Mouse (Mus musculus) leukemia stem cell, adult 10-12 weeks (primary cell): ENCODE measurements around the gene Rgs19. TPM values are rescaled to one million over a fixed set of nuclear protein-coding genes. Genes with fewer than 3 reads are reported as not detected.

Source experiments
- polyA plus RNA-seq: library from polyadenylated mRNA; stranded (reverse); fragments of >175 nt; gene quantifications from 2 replicates; pipeline ENCODE4 v1.2.3, GENCODE M21; 2012; ENCODE audit warnings: low replicate concordance

Gene Rgs19
- 21.6 and 66.2 TPM in 2 replicates for polyA plus RNA-seq

DNA sequence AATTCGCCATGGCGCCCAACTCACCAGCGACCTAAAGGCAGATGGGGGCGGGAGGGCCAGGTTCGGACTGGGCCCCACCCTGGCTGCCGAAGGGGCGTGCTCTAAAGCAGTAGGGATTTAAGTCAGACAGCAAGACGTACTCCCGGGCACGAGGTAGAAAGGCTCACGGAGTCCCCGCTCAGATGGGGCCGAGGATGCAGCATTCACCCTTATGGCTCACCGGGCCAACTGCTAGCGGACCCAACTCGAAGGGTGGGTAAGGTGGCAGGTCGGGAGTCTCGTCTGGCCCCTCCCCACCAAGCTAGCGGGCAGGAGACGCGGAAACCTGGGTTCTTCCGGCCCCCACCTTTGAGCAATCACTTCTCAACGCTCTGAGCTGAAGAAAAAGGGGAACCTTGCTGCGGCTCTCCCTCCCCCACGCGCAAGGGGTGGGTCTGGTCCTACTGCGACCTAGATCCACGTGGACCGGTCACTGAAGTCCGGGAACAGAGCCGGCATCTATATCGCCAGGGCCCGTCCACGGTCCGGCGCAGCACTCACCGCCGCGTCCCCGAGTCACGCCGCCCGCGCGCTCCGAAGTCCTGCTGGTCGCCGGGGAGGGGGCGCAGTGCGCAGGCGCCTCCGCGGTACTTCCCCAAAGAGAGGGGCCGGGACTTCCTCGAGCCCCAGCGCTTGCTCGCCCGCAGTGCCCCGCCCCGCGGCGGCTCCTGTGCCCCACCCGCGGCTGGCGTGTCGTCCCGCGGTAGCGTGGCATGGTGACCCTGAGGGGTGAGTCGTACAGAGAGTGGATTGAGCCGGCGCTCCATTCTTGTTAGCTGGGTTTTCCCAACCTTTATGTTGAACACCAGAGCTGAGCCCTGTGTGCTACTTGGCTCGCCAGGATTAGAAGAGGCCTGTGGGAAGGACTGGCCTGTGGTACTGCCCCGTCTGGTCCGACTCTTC is at the start of gene Rgs19:
TSS of gene Rgs19 (minus strand) at position 639 of the 942 bp plus-strand sequence.

DNA sequence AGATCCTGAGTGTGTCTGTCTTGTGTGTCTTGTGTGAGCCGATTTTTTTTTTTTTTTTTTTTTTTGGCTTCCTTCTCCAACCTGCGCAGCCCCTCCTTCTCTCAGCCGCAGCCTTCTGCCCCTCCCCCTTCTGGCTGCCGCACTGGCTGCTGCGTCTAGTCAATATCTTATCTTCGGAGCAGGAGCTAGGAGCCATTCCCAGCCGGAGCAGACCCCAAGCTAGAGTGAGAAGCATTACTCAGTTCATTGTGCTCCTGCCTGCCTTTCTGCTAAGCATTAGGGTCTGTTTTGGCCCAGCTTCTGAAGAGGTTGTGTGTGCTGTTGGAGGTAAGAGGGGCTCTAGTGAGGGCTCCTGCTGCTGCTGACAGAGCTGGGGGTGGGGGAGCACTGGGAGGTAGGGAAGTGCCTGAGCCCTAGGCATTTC is 21.1 kb upstream of the Rgs19 start, which contains the start of gene Oprl1:
TSS of gene Oprl1 (plus strand) at position 114 of the 424 bp plus-strand sequence.

DNA sequence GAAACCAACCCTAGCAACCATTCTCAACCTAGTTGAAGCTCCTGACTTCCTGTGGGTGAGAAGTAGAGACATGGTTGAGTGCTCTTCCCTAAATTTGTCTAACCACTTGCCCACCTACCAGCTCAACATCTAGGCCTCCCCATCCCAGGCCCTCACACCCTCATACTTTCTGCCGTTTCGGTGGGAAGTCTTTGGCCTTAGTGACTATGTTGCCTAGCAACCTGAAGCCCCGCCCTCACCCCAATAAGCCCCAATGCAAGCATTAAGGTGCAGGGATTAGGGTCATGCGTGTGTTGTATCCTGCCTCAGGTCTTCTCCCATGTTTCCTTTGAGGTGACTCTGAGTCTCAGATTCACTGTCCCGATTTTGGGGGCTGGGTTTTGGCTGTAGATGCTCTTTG is 4.5 kb upstream of the Rgs19 start, which contains the start of gene Lkaaear1:
TSS of gene Lkaaear1 (minus strand) at position 202 of the 400 bp plus-strand sequence.

DNA sequence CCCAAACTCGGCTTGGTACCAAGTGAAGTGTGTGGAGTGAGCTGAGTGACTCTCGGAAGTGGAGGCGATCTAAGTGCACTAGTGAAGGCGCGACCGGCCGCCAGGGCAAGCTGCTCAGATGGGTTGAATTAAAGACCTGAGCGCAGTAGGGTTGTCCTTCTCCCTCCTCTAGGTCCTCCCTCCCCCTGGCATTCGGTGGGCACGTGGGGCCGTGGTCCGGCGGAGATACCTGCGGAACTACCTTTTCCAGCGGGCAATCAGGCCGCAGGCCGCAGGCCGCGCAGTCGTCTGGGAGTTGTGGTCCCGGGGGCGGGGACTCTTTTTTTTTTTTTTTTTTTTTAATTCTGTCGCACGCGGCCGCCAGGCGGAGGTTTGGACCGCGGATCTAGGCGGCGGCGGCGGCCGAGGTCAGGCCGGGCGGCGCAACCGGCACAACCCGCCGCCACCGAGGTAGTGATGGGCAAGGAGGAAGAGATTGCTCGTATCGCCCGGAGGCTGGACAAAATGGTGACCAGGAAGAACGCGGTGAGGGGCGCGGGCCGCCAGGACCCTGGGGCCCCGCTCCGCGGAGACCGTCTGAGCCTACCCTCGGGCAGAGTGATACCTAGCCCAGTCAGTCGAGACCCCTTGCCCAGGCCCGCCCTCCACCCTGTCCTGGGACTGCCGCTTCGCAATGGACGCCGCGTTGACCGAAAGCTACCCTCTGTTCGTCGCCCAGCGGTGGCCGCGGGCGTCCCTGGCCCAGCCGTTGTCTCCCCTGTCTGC is 13.6 kb downstream of the Rgs19 start, which contains the start of gene Tcea2:
TSS of gene Tcea2 (plus strand) at position 360 of the 765 bp plus-strand sequence.

DNA sequence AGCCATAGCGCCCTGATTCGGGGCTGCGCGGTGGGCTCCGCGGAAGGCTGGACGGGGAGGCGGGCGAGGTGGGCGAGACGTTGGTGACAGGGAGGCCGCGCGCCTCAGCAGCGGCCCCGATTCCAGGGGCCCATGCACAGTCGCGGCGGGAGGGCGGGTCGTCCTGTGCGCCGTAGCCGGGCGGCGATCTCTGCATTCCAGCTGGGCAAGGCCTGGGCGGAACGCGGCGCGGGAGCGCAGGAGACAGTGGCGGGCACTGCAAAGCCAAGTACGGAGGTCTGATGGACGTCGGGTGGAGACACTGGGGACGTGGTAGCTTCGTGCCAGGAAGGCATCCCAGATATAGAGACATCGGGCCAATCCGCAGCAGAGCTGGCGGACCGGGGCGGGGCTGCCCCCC is 22.5 kb downstream of the Rgs19 start, which contains the start of gene Sox18:
TSS of gene Sox18 (minus strand) at position 315 of the 400 bp plus-strand sequence.

DNA sequence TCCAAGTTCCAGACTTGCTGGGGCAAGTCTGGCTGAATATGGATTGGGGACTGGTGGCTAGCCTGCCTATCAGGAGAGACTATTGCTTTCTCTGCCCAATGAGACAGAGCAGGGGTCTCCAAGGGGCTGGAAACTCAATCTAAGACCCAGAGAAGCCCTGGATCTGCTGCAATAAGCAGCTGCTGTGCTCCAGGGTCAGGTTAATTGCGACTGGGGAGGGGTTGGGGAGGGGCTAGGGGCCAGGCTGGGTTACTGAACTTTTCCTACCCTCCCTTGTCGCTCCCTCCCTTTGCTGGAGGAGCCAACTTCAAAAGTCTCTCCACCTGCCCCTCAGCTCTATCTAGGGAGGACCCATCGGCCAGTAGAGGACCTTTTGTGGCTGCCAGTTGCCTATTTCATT is 37.0 kb downstream of the Rgs19 start, which contains the start of gene Gm29797:
TSS of gene Gm29797 (plus strand) at position 301 of the 400 bp plus-strand sequence.

Other genes starting within 250 kb of the Rgs19 start
- gene Zbtb46, start 234.6 kb downstream of the Rgs19 start, polyA plus RNA-seq: 5.7 and 8.6 TPM in 2 replicates
- gene Abhd16b, start 200.8 kb downstream of the Rgs19 start, polyA plus RNA-seq: 0.13 TPM in 1 of 2 replicates, not detected in the other
- 4.8 and 42.6 TPM in 2 replicates for gene Tpd52l2, start 196.8 kb downstream of the Rgs19 start, polyA plus RNA-seq
- 35.7 and 46.0 TPM in 2 replicates for gene Dnajc5, start 173.5 kb downstream of the Rgs19 start, polyA plus RNA-seq
- gene Uckl1, start 109.1 kb downstream of the Rgs19 start, polyA plus RNA-seq: 57.4 and 68.8 TPM in 2 replicates
- gene Prpf6, start 102.1 kb downstream of the Rgs19 start, polyA plus RNA-seq: 6.2 and 14.6 TPM in 2 replicates
- gene Zfp512b, start 101.2 kb downstream of the Rgs19 start, polyA plus RNA-seq: 31.7 and 74.3 TPM in 2 replicates
- 2.7 and 4.1 TPM in 2 replicates for gene Samd10, start 94.8 kb downstream of the Rgs19 start, polyA plus RNA-seq
- gene Gm29797, start 36.9 kb downstream of the Rgs19 start, polyA plus RNA-seq: not detected in 2 replicates
- 18.1 and 21.4 TPM in 2 replicates for gene Sox18, start 22.3 kb downstream of the Rgs19 start, polyA plus RNA-seq
- 2.7 and 6.8 TPM in 2 replicates for gene Tcea2, start 13.7 kb downstream of the Rgs19 start, polyA plus RNA-seq
- not detected in 2 replicates for gene Lkaaear1, start 4.5 kb upstream of the Rgs19 start, polyA plus RNA-seq
- not detected in 2 replicates for gene Oprl1, start 21.0 kb upstream of the Rgs19 start, polyA plus RNA-seq
- gene Myt1, start 69.4 kb upstream of the Rgs19 start, polyA plus RNA-seq: not detected in 2 replicates
- 2.9 and 12.9 TPM in 2 replicates for gene Pcmtd2, start 143.9 kb upstream of the Rgs19 start, polyA plus RNA-seq
- 4.5 TPM in 1 of 2 replicates, not detected in the other for gene Polr3k, start 170.4 kb upstream of the Rgs19 start, polyA plus RNA-seq